Mouse (Mus musculus): ENCODE results near the gene Zfp84. TPM values are rescaled to one million over a fixed set of nuclear protein-coding genes. Genes with fewer than 3 reads are reported as not detected.
"Not testable (repeated sequence)": the region's sequence is repeated elsewhere in the genome, so short reads cannot be mapped to it uniquely, and the experiment has no call there.

Zfp84 gene
- 7.6 and 8.9 TPM in 2 replicates for polyA plus RNA-seq (2015; fragmentation: Nextera tagmentation; extraction: Ambion mirVana)

- Histone ChIP-seq H3K27ac (peak within 1 kb of the TSS; percentile 91), H3K9ac (peak within 1 kb of the TSS; percentile 67), H3K4me1 (replicated peaks) (peaks cover 16% of the 10 kb centered on the region), H3K36me3 (peaks cover 7% of the 10 kb centered on the region), H3K27me3 (no peaks in the 10 kb centered on the region), H3K4me2 (peak within 1 kb of the TSS; percentile 78), H3K9me3 (replicated peaks) (no peaks in the 10 kb centered on the region), H3K4me3 (peak within 1 kb of the TSS; percentile 76)
- ATAC-seq (replicated peaks; ENCODE audit: insufficient number of reproducible peaks, insufficient read depth, low FRiP score, low read depth), result peak; percentile 93
- WGBS, result under 1% methylated on average over 32 of the region's 32 CpGs
Measured at GRCm38 (mm10) chr7:29768090-29768900, at the start of gene Zfp84. Gene Zfp84, plus strand, starts transcription at chr7:29768552.

GRCm38 (mm10) chr7:29725461-29726142 is 42.8 kb upstream of the Zfp84 start:
- not testable (repeated sequence) for H3K4me1 ChIP-seq (replicated peaks); H3K4me3 ChIP-seq; H3K9me3 ChIP-seq (replicated peaks); ATAC-seq (replicated peaks; ENCODE audit: insufficient number of reproducible peaks, insufficient read depth, low FRiP score, low read depth); H3K27me3 ChIP-seq; H3K36me3 ChIP-seq; H3K9ac ChIP-seq; H3K27ac ChIP-seq
- 23% methylated on average over 17 of the region's 17 CpGs for WGBS
- H3K4me2 ChIP-seq, result 0 out of 2 replicates have a peak overlapping the region, but pooled peaks have one; percentile 15

GRCm38 (mm10) chr7:29726860-29727259 is 41.5 kb upstream of the Zfp84 start, which contains the start of gene Catsperg2:
Gene Catsperg2, minus strand, starts transcription at chr7:29727032.
- not testable (repeated sequence) for H3K27ac ChIP-seq; H3K4me1 ChIP-seq (replicated peaks); H3K4me3 ChIP-seq; H3K9ac ChIP-seq; H3K9me3 ChIP-seq (replicated peaks); ATAC-seq (replicated peaks; ENCODE audit: insufficient number of reproducible peaks, insufficient read depth, low FRiP score, low read depth); H3K36me3 ChIP-seq; H3K27me3 ChIP-seq
- H3K4me2 ChIP-seq, result 0 out of 2 replicates have a peak within 1 kb of the TSS, but pooled peaks have one; percentile 15
- 53% methylated on average over 11 of the region's 11 CpGs for WGBS

GRCm38 (mm10) chr7:29728055-29728454 is 40.3 kb upstream of the Zfp84 start:
- 62% methylated on average over 2 of the region's 2 CpGs for WGBS
- Histone ChIP-seq H3K4me2 (no peak overlapping the region), H3K4me3 (no peak overlapping the region), H3K27ac (no peak overlapping the region), H3K36me3 (no peaks in the 10 kb centered on the region), H3K9ac (no peak overlapping the region), H3K4me1 (replicated peaks) (no peaks in the 10 kb centered on the region), H3K27me3 (no peaks in the 10 kb centered on the region), H3K9me3 (replicated peaks) (peaks cover 13% of the 10 kb centered on the region)
- no peak for ATAC-seq (replicated peaks; ENCODE audit: insufficient number of reproducible peaks, insufficient read depth, low FRiP score, low read depth)

- H3K9me3 ChIP-seq (replicated peaks), result no peaks in the 10 kb centered on the region
- 66% methylated on average over 3 of the region's 3 CpGs for WGBS
- no peak overlapping the region for H3K9ac ChIP-seq
- H3K27me3 ChIP-seq, result no peaks in the 10 kb centered on the region
- no peak overlapping the region for H3K27ac ChIP-seq
- H3K4me2 ChIP-seq, result no peak overlapping the region
- no peak for ATAC-seq (replicated peaks; ENCODE audit: insufficient number of reproducible peaks, insufficient read depth, low FRiP score, low read depth)
- no peaks in the 10 kb centered on the region for H3K36me3 ChIP-seq
- H3K4me3 ChIP-seq, result no peak overlapping the region
- no peaks in the 10 kb centered on the region for H3K4me1 ChIP-seq (replicated peaks)
Measured at GRCm38 (mm10) chr7:29742258-29742657, 26.1 kb upstream of the Zfp84 start.

GRCm38 (mm10) chr7:29760476-29760875 is 7.9 kb upstream of the Zfp84 start:
- Histone ChIP-seq H3K4me3 (no peak overlapping the region), H3K4me1 (replicated peaks) (no peaks in the 10 kb centered on the region), H3K27ac (no peak overlapping the region), H3K36me3 (no peaks in the 10 kb centered on the region), H3K9me3 (replicated peaks) (no peaks in the 10 kb centered on the region), H3K9ac (no peak overlapping the region), H3K27me3 (no peaks in the 10 kb centered on the region), H3K4me2 (no peak overlapping the region)
- ATAC-seq (replicated peaks; ENCODE audit: insufficient number of reproducible peaks, insufficient read depth, low FRiP score, low read depth), result no peak
- WGBS, result 79% methylated on average over 5 of the region's 5 CpGs

GRCm38 (mm10) chr7:29764702-29765101 is 3.6 kb upstream of the Zfp84 start:
- H3K36me3 ChIP-seq, result no peaks in the 10 kb centered on the region
- no peak overlapping the region for H3K27ac ChIP-seq
- H3K4me2 ChIP-seq, result no peak overlapping the region
- WGBS, result 78% methylated on average over 7 of the region's 7 CpGs
- H3K4me1 ChIP-seq (replicated peaks), result peaks cover 14% of the 10 kb centered on the region
- no peak for ATAC-seq (replicated peaks; ENCODE audit: insufficient number of reproducible peaks, insufficient read depth, low FRiP score, low read depth)
- no peaks in the 10 kb centered on the region for H3K9me3 ChIP-seq (replicated peaks)
- no peaks in the 10 kb centered on the region for H3K27me3 ChIP-seq
- no peak overlapping the region for H3K4me3 ChIP-seq
- H3K9ac ChIP-seq, result no peak overlapping the region

- Histone ChIP-seq H3K9me3 (replicated peaks) (no peaks in the 10 kb centered on the region), H3K4me3 (peak overlapping the region; percentile 76), H3K4me1 (replicated peaks) (peaks cover 14% of the 10 kb centered on the region), H3K27ac (peak overlapping the region; percentile 91), H3K36me3 (peaks cover 3% of the 10 kb centered on the region), H3K9ac (peak overlapping the region; percentile 63), H3K27me3 (no peaks in the 10 kb centered on the region), H3K4me2 (peak overlapping the region; percentile 78)
- 0 out of 2 replicates have a peak, but pooled peaks have one; percentile 33 for ATAC-seq (replicated peaks; ENCODE audit: insufficient number of reproducible peaks, insufficient read depth, low FRiP score, low read depth)
- under 1% methylated on average over 15 of the region's 15 CpGs for WGBS
Measured at GRCm38 (mm10) chr7:29767058-29767686, 1.2 kb upstream of the Zfp84 start.

- H3K9ac ChIP-seq, result peak overlapping the region; percentile 67
- no peak for ATAC-seq (replicated peaks; ENCODE audit: insufficient number of reproducible peaks, insufficient read depth, low FRiP score, low read depth)
- peak overlapping the region; percentile 78 for H3K4me2 ChIP-seq
- H3K9me3 ChIP-seq (replicated peaks), result no peaks in the 10 kb centered on the region
- peak overlapping the region; percentile 91 for H3K27ac ChIP-seq
- 6% methylated on average over 10 of the region's 10 CpGs for WGBS
- peak overlapping the region; percentile 76 for H3K4me3 ChIP-seq
- H3K4me1 ChIP-seq (replicated peaks), result peaks cover 19% of the 10 kb centered on the region
- H3K27me3 ChIP-seq, result no peaks in the 10 kb centered on the region
- H3K36me3 ChIP-seq, result peaks cover 10% of the 10 kb centered on the region
Measured at GRCm38 (mm10) chr7:29768980-29769379, 628 bp downstream of the Zfp84 start.

GRCm38 (mm10) chr7:29773503-29773902 is 5.2 kb downstream of the Zfp84 start:
- peaks cover 52% of the 10 kb centered on the region for H3K36me3 ChIP-seq
- H3K27me3 ChIP-seq, result no peaks in the 10 kb centered on the region
- no peak overlapping the region for H3K9ac ChIP-seq
- peaks cover 11% of the 10 kb centered on the region for H3K4me1 ChIP-seq (replicated peaks)
- H3K9me3 ChIP-seq (replicated peaks), result no peaks in the 10 kb centered on the region
- no peak overlapping the region for H3K4me3 ChIP-seq
- 69% methylated on average over 7 of the region's 7 CpGs for WGBS
- H3K27ac ChIP-seq, result peak overlapping the region; percentile 46
- H3K4me2 ChIP-seq, result no peak overlapping the region
- no peak for ATAC-seq (replicated peaks; ENCODE audit: insufficient number of reproducible peaks, insufficient read depth, low FRiP score, low read depth)

- H3K9me3 ChIP-seq (replicated peaks), result no peaks in the 10 kb centered on the region
- no peak for ATAC-seq (replicated peaks; ENCODE audit: insufficient number of reproducible peaks, insufficient read depth, low FRiP score, low read depth)
- no peak overlapping the region for H3K9ac ChIP-seq
- H3K27me3 ChIP-seq, result no peaks in the 10 kb centered on the region
- H3K4me2 ChIP-seq, result no peak overlapping the region
- no peak overlapping the region for H3K4me3 ChIP-seq
- WGBS, result 93% methylated on average over 3 of the region's 3 CpGs
- H3K4me1 ChIP-seq (replicated peaks), result peaks cover 7% of the 10 kb centered on the region
- H3K27ac ChIP-seq, result no peak overlapping the region
- H3K36me3 ChIP-seq, result peaks cover 59% of the 10 kb centered on the region
Measured at GRCm38 (mm10) chr7:29774371-29774770, 6.0 kb downstream of the Zfp84 start.

Measured in heart, embryonic 15.5 days (tissue).